Mouse (Mus musculus) testis, adult 2 months (tissue): ENCODE measurements around the gene Mmaa. TPM values are rescaled to one million over a fixed set of nuclear protein-coding genes. Genes with fewer than 3 reads are reported as not detected.

Experiments used
- H3K27ac ChIP-seq: fragments of 200-500 bp; 2 replicates; pipeline ENCODE4 v1.5.1; 2012; ENCODE audit warnings: low read depth, low read length; ENCODE audit not compliant: control insufficient read depth, insufficient read depth
- H3K27me3 ChIP-seq: fragments of 200-500 bp; 2 replicates; pipeline ENCODE4 v1.6.1; 2012; ENCODE audit warnings: mild to moderate bottlenecking, low read length, moderate library complexity; ENCODE audit not compliant: control insufficient read depth, insufficient read depth
- H3K36me3 ChIP-seq: fragments of 200-500 bp; 2 replicates; pipeline ENCODE4 v1.6.1; 2012; ENCODE audit warnings: mild to moderate bottlenecking, low read length; ENCODE audit not compliant: control insufficient read depth, insufficient read depth
- H3K4me1 ChIP-seq: fragments of 200-500 bp; 2 replicates; pipeline ENCODE4 v1.6.1; 2012; ENCODE audit warnings: low read length; ENCODE audit not compliant: control insufficient read depth, insufficient read depth
- H3K4me3 ChIP-seq: fragments of 200-500 bp; 2 replicates; pipeline ENCODE4 v1.5.1; 2012; ENCODE audit warnings: low read depth, mild to moderate bottlenecking, low read length, moderate library complexity, mixed read lengths; ENCODE audit not compliant: control insufficient read depth
- CTCF ChIP-seq: fragments of 200-500 bp; IDR thresholded peaks from 2 replicates; pipeline ENCODE4 v1.5.1; 2012; ENCODE audit warnings: low read depth, mild to moderate bottlenecking, inconsistent platforms, low read length, moderate library complexity; ENCODE audit not compliant: control insufficient read depth, insufficient read depth, insufficient replicate concordance
- POLR2A ChIP-seq: fragments of 200-500 bp; IDR thresholded peaks from 2 replicates; pipeline ENCODE4 v1.6.1; 2012; ENCODE audit warnings: low read depth, mild to moderate bottlenecking, inconsistent platforms, low read length, moderate library complexity; ENCODE audit not compliant: control insufficient read depth
- polyA plus RNA-seq: library from polyadenylated mRNA; depleted of rRNA; stranded (reverse); fragments of >200 nt; gene quantifications from 2 replicates; pipeline ENCODE4 v1.2.3, GENCODE M21; 2012

Mmaa gene
- polyA plus RNA-seq, 1 experiment: 4.4 TPM

DNA sequence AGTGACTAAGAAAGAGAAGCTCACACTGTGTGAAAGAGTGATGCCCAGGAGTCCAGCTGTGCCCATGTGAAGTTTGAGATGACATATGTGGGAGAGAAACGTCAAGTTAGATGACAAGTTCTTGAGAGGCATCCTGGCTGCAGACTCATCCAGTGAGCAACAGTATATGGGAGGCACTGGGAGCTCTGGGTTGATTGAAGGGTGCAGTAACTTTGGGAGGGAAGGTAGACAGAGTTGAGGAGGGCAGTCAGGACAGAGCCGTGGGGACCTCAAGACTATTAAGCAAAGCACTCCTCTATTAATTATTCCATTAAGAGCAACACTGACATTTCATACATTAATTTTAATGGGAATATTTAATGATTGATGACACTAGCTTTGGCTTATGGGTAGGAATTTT is 35.0 kb upstream of the Mmaa start:
- Histone ChIP-seq H3K4me3 (no peak overlapping the region), H3K27ac (no peak overlapping the region), H3K4me1 (no peaks in the 10 kb centered on the region), H3K27me3 (no peaks in the 10 kb centered on the region), H3K36me3 (no peaks in the 10 kb centered on the region)
- TF ChIP-seq CTCF: no peak
- no peak for TF ChIP-seq POLR2A

DNA sequence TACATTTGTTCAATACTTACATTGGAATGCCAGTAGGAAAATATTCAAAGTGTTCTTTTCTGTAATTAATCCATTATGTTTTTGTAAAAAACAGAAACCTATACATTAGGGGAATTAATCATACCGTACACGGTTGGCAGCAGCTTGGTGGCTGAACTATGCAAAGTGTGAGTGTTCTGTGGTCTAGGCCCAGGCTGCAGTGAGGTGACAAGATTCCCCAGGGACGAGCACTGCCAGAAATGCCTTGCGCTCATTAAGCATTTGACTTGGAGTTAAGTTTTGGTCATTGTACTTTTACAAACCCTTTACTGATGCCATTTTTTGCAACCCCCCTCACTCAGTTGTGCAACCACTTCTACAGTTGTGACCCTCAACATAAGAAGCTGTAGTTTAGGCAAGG is 34.4 kb upstream of the Mmaa start:
- Histone ChIP-seq H3K4me1 (no peaks in the 10 kb centered on the region), H3K27me3 (no peaks in the 10 kb centered on the region), H3K36me3 (no peaks in the 10 kb centered on the region), H3K27ac (no peak overlapping the region), H3K4me3 (no peak overlapping the region)
- no peak for TF ChIP-seq CTCF
- no peak for TF ChIP-seq POLR2A

DNA sequence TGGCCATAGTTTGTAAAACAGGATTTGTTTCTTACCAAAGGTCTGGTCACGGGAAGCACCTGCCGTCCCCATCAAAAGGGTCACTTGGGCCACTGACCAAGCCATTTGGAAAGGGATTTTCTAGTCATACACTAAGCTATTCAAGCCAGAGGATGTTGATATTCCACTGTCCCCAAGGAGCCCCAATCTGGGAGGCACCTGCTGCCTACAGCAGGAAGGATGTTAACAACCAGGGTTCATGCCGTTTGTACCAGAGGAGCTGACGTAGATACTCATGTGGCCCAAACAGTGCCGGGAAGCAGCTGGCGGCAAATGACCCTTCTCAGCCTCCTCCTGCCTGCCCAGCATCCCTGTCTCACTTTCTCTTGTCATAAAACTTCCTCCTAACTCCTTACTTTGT is 30.8 kb upstream of the Mmaa start:
- Histone ChIP-seq H3K36me3 (no peaks in the 10 kb centered on the region), H3K27ac (no peak overlapping the region), H3K4me1 (no peaks in the 10 kb centered on the region), H3K27me3 (no peaks in the 10 kb centered on the region), H3K4me3 (no peak overlapping the region)
- no peak for TF ChIP-seq CTCF
- TF ChIP-seq POLR2A: no peak

DNA sequence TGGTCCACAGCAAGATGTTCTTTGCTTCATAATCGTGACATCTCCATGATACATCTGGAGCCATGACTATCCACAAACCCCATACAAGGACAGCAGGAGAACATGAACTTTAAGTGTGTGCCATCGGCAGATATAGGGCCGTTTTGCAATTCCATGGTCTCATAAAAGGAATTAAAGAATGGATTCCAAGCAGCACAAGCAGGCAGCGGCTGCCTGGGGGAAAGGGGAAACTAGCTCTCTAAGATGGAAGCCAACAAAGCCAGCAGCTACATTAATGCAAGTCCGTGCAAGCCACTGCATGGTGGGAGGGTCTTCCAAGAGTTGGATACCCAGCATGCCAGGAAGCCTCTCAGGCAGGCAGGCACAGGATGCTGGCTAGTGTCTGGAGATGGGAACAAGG is 30.2 kb upstream of the Mmaa start:
- Histone ChIP-seq H3K4me1 (no peaks in the 10 kb centered on the region), H3K36me3 (no peaks in the 10 kb centered on the region), H3K4me3 (no peak overlapping the region), H3K27me3 (no peaks in the 10 kb centered on the region), H3K27ac (no peak overlapping the region)
- TF ChIP-seq CTCF: no peak
- no peak for TF ChIP-seq POLR2A

DNA sequence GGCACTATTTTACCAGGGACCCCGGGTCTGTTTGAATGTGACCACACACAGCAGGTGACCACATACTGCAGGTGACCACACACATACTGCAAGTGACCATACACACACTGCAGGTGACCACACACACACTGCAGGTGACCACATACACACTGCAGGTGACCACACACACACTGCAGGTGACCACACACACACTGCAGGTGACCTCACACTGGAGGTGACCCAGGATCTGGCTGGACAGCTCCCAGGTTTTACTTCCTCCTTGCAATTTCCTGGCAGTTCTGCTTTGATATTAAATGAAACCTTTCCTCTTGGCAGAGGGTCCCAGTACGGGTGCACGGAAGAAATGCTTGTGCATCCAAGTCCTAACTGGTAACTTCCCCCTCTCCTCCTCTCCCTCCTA is 29.3 kb upstream of the Mmaa start:
- no peak overlapping the region for H3K4me3 ChIP-seq
- H3K4me1 ChIP-seq: no peaks in the 10 kb centered on the region
- TF ChIP-seq POLR2A (no peak), CTCF (no peak)
- no peaks in the 10 kb centered on the region for H3K27me3 ChIP-seq
- H3K36me3 ChIP-seq: no peaks in the 10 kb centered on the region
- H3K27ac ChIP-seq: no peak overlapping the region

DNA sequence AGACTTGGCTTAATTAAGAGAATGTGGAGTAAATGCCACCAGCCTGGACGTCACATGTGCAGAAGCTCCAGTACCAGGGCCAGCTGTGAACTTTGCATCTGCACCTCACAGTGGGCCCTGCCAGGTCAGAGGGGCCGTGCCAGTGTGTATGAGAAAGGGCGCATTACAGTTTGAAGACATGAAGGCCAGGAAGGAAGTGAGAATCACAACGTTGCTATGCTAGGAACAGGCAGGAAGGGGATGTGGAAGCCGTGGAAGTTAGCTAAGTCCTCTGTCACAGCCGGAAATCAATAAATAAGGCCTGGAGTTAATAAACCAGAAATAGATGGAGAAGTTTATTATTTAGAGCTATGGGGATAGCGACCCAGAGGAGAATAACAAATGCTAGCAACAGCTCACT is 28.4 kb upstream of the Mmaa start:
- Histone ChIP-seq H3K27ac (no peak overlapping the region), H3K4me1 (no peaks in the 10 kb centered on the region), H3K36me3 (no peaks in the 10 kb centered on the region), H3K4me3 (no peak overlapping the region), H3K27me3 (no peaks in the 10 kb centered on the region)
- TF ChIP-seq POLR2A (no peak), CTCF (no peak)

DNA sequence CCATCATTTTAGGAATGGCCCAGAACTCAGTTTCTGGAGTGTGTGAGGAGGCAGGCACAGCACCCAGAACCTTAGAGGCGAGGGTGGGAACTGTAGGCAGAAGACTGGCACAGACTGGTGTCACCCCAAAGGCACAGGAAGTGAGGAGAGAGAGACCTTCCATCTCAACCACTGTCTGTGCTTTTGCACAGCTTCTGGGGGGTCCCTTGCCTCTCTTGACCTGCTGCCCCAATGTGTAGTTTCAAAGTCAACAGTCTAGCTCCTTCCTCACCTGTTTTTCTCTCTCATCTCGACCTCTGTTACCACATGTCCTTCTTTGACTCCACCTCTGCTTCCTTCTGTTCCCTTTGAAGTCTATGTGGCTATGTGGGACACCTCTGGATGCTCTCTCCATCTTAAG is 16.1 kb upstream of the Mmaa start:
- H3K27ac ChIP-seq: no peak overlapping the region
- no peak for TF ChIP-seq POLR2A
- no peak for TF ChIP-seq CTCF
- no peaks in the 10 kb centered on the region for H3K27me3 ChIP-seq
- no peaks in the 10 kb centered on the region for H3K36me3 ChIP-seq
- no peak overlapping the region for H3K4me3 ChIP-seq
- no peaks in the 10 kb centered on the region for H3K4me1 ChIP-seq

DNA sequence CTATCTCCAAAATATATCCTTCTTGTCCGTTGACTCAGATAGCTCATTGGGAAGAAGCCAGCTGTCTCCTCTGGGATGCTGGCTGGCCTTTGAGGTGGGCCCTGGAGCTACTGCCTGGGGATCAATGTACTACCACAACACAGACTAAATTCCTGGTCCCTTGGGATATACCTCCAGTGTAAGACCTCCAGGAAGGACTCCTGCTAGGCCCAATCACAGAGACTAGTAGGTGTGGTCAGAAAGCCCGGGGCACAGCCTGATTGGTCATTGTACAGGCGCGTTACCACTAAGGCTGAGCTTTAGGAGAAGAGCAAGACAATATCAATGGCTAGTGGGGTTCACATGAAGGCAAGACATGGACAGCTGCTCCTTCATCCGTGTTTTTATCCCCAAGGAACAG is 11.2 kb upstream of the Mmaa start:
- Histone ChIP-seq H3K27ac (no peak overlapping the region), H3K27me3 (no peaks in the 10 kb centered on the region), H3K36me3 (no peaks in the 10 kb centered on the region), H3K4me3 (no peak overlapping the region), H3K4me1 (no peaks in the 10 kb centered on the region)
- TF ChIP-seq CTCF: no peak
- no peak for TF ChIP-seq POLR2A
